Mouse (Mus musculus): Measurements from ENCODE around the gene Mrps21.
"Not testable (repeated sequence)": the region's sequence is repeated elsewhere in the genome, so short reads cannot be mapped to it uniquely, and the experiment has no call there.

Gene Mrps21

DNA sequence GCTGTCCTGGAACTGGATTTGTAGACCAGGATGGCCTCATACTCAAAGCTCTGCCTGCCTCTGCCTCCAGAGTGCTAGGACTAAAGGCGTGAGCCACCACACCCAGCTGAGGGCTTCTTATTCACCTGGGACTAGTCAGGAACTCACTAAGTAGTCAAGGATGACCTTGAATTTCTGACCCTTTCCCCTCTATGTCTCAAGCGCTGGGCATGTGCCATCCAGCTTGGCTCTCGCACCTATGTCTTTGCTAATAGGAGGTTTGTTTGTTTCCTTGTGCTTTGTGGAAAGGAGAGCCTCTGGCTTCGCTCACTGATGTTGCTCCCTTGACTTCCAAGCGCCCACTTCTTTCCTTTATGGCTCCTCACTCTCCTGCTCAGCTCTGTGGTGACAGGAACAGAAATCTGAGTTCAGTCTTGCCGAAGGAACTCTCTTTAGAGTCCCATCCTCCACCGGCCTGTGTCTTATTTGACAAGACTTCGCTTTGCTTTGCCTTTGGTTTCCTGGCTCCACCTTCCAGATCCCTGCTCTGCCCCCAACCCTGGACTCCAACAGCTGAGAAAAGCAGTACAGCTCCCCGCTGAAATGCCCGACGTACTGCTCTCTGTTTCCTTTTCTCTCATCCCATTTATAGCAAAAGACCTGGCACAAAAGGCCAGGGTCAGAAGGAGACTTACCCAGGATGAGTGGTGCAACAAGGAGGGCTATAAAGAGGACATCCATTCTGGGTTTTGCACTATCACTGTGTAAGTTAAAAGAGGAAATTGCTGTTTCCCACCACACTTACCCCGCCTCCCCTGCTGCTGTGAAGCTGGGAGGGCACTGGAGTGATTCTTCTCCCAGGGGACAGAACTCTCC, 20.1 kb upstream of the Mrps21 start, which contains the start of gene BC028528:
Gene BC028528 (minus strand): TSS at position 795 of the 855 bp plus-strand sequence.
- DNase-seq = no peak

DNA sequence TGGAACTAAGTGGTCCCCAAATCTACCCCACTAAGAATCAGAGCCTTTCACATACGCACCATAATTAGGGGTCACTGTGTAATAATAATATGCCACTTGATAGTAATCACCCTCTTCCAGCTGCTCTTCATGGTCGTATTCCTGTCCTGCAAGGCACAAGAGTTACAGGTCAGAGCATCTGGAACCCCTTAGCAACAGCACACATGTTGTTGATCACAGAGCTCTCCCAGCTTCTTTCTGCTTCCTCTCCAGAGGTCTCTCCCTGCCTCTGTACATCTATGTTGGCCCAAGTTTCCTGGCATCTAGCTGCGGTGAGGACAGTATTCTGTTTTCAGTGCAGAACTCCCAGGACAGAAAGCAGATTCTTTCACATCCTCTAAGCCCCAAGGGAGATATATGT, 18.3 kb upstream of the Mrps21 start:
- DNase-seq = no peak

DNA sequence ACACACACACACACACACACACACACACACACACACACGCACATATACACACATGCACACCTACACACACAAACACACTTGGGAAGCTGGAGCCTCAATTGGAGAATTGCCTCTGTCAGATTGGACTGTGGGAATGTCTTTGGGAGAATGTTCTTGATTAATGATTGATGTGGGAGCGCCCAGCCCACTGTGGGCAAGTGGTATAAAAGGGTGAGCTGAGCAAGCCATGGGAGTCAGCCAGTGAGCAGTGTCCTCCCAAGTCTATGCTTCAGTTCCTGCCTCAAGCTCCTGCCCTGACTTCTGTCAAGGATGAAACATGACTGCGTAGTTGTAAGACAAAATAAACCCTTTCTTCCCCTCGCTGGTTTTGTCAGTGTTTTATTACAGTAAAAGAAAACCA, 16.3 kb upstream of the Mrps21 start:
- DNase-seq = no peak

DNA sequence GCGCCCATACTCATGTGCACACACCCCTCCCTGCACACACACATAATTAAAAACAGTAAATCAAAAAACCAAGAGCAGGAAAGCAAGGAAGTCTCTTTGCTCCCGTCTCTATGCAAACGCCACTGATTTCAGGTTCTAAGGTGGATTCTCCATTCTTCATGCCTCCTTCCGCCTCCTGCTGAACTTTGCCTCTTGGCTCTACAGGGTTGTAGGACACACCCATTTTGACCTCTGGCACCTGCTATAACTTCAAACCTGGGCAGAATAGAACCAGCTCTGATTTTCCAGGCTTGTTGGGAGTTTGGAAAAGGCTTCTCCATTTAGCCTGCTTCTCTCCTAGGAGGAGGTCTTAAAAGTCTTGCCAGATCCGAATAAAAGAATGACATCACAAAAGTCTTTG, 13.1 kb upstream of the Mrps21 start:
- no peak for DNase-seq

DNA sequence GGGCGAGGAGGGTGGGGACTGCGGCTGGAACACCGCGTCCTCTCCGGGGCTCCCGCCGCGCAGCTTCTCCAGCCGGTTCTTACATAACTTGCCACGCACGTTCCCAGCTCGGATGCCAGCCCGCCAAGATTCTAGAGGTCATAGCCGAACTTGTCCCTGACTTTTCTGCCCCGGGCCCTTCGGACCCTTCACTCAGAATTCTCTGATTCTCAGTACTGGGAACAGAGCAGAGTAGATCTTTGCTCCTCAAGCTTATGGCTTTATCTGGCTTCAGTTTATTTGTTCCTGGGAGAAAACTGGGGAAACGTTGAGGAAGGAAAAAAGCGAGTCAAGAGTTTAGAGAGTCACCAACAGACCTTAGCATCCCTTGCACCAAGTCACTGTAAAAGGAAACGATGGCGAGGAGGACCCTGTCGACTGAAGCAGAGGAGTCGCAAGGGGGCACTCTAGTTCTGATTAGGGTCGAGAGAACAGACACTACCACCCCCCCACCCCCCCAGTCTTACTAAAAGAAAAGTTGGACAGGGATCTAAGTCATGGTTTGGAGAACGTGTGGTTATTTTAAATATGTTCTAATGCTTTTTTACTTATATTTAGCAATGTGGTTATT, 11.6 kb upstream of the Mrps21 start:
- peak; percentile 58 for DNase-seq

DNA sequence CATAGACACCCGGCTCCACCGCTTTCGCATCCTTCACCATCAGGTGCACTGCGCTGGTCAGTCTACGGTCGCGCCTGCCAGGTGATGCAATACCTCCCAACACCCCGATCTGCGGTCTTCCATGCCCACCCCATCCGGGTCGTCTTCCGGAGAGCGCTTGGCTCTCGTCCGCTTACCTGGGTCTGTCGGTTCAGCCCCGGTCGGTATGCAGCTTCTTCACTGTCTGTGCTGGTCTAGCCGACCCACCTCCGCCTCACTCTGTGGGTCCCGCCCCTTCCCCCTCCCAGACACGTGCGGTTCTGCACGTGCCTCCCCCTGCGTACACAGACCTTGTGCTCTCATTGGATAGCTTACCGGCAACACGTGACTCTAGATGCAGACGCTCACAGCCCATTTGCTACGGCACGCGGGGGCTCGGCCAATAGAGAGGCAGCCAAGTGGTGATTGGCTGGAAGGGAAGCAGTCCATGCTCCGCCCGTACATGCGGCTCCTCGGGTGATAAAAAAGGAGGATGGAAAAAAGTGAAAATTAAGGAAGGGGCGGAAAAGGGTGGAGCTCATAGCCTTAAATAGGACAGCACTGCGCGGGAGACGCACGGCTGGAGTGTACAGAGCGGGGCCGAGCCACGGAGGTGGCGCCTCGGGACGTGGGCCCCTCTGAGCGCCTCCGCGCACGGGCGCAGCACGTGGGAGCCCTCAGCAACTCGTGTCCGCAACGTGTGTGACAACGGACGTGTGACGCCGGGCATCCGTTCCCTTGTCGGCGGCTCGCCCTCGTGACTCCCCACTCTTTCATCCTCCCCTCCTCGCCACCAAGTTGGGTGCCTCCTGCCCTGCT, 10.9 kb upstream of the Mrps21 start, which contains the start of gene Ciart:
Gene Ciart (minus strand): TSS at position 273 of the 837 bp plus-strand sequence.
- peak; percentile 95 for DNase-seq

DNA sequence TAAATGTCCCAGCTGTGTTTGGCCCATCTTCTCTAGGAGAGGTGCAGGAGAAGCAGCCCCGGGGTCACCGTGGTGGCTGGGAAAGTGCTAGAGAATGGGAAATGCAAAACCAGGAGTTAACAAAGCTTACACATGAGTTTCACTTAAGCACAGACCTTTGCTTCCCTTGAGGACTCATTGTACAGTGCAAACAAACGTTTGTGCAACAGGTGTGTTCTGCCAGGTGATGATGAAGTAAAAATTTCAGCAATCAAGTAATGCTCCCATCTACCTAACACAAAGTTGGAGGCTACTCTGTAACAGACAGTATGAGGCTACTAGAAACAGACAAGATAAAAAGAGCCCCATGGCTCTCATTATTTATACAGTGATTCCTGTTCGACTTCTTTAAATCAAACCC, 7.7 kb upstream of the Mrps21 start:
- DNase-seq = no peak

DNA sequence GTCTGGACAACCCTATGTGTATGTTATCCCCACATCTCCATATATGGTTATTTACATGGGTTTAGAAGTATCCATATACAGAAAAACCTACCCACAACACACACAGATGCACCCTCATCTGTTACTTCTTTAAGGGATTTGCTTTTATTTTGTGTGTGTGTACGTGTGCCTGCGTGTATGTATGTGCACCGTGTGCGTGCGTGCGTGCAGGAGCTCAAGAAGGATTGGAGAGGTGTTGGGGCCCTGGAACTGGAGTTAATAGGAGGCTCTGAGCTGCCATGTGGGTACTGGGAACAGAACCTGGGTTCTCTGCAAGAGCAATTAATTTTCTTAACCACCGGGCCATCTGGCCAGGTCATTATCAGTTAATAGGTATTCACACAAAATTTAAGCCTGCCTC, 729 bp upstream of the Mrps21 start:
- DNase-seq = no peak

DNA sequence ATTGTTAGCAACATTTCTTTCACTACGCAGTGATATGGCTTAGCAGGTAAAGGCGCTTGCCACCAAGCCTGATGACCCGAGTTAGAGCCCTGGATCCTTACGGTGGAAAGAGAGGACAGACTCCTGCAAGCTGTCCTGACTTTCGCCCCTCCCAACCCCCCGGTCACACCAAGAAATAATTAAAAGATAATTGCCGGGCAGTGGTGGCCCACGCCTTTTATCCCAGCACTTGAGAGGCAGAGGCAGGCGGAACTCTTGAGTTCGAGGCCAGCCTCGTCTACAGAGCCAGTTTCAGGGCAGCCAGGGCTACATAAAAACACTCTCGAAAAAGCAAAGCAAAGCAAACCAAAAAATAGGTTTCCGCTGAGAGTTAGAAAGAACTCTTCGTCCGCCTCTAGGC, 343 bp downstream of the Mrps21 start:
- DNase-seq = no peak

DNA sequence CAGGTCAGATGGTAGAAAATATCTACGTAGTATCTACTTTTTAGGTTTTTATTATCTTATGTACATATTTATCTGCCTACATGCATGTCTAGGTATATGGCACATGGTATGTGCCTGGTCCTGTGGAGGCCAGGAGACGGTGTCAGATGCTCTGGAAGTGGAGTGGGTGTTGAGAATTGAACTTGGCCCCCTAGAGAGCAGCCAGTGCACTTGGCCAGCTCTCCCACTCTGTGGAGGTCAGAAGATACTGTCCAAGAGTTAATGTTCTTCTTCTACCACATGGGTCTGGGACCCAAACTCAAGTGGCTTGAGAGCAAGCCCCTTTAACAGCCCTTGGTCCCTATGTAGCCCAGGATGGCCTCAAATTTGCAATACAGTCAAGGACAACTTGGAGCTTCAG, 3.9 kb downstream of the Mrps21 start:
- no peak for DNase-seq

DNA sequence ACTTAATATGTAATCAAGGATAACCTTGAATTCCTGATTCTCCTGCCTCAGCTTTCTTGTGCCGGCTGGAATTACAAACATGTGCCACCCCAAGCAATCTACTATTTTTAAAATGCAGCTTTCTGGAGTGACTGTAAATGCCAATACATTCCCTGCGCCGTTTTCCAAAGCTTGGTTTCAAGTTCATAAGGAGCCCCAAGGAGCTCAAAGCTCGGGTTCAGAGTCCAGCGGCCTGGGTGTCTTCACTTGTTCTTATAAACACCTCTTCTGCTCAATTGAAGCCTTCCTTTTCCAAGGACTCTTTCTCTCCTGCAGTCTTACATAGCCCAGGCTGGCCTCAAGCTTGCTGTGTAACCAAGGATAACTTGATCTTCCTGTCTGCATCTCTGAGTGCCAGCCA, 5.2 kb downstream of the Mrps21 start:
- DNase-seq = no peak

DNA sequence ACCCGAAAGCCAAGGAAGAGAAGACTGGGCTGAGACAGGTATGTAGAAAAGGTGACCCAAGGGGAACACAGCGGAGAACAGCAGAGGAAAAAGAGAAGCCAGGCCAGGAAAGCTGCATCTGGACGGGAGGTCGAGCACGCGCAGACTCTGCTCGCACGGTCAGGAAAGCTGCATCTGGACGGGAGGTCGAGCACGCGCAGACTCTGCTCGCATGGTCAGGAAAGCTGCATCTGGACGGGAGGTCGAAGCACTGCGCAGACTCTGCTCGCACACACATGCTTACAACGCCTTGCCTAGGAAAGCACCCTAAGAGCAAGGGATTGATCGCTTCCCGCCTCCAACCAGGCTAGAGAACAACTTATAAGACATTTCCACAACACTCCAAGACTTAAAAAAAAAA, 5.7 kb downstream of the Mrps21 start:
- no peak for DNase-seq

DNA sequence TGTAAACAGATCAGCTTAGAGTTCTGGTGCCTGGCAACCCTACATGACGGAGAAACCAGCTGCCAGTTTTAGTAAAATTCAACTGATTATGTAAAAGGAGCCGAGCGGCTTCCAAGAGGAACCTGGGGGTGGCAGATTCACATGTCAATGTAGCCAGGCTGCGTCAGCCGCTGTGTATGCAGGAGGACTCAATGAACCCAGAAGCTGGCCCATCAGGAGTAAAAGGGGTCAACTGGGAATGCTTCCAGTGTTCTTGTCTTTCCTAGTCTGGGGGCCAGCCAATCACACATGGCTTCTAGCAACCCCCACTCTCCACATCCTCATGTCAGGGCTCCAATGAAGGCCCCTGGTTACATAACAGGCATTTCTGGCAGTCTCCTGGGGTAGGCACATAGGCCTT, 6.3 kb downstream of the Mrps21 start:
- peak; percentile 74 for DNase-seq

DNA sequence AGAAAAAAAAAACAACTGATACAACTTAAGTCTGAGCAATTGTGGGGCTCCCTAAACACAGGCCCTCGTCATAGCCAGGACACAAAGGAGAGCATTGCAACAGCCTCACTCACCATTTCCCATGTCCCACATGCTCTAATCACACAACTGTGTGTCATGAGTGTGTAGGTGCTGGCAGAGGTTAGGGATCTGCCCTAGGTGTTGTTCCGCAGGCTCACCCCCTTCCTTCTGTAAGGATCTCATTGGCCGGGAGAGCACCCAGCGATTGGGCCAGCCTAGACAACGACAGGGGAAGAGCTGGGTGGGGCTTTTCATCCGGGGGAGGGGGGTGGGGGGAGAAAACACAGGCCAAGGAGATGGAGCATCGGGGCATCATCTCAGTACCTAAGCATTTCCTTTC, 7.7 kb downstream of the Mrps21 start:
- DNase-seq = no peak

DNA sequence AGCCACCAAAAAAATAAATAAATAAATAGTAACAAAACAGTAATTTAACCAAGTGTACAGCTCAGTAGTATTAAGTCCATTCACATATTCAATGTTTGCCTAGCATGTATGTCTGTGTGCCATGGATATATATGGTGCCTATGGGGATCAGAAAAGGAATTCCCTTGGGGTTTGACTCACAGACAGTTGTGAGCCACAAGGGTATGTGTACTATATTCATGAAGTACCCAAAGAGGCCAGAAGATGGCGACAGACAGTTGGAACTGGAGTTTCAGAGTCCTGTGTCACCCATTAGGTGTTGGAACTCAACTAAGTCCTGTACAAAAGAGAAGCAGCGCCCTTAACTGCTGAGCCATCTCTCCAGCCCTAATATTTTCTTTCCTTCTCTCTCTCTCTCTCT, 9.5 kb downstream of the Mrps21 start:
- DNase-seq = no peak

DNA sequence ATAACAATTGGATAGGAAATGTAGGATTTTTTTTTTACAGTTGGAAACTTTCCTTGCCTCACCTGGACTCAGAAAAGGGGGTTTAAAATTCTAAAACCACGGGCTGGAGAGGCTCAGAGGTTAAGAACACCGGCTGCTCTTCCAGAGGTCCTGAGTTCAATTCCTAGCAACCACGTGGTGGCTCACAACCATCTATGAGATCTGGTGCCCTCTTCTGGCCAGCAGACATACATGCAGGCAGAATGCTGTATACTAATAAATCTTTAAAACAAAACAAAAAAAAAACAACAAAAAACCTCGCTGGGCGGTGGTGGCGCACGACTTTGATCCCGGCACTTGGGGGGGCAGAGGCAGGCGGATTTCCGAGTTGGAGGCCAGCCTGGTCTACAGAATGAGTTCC, 10.1 kb downstream of the Mrps21 start:
- DNase-seq = no peak

DNA sequence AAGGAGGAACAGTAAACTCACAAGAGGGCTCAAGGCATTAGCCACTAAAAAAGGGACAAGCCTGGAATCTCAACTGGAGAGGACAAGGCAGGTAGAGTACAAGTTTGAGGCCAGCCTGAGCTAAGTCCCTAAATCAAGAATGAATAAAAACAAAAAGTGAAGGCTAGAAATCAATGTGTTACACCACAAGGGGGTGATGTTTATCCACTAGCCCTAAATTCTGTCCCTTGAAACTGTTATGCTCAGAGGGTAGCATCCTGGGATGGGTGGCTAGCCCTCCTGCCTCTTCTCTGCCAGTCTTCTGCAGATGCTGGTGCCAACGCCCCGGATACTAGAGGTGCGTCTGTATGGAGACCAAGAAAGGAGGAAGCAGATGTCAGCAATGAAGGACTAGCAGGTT, 11.0 kb downstream of the Mrps21 start:
- DNase-seq = no peak

DNA sequence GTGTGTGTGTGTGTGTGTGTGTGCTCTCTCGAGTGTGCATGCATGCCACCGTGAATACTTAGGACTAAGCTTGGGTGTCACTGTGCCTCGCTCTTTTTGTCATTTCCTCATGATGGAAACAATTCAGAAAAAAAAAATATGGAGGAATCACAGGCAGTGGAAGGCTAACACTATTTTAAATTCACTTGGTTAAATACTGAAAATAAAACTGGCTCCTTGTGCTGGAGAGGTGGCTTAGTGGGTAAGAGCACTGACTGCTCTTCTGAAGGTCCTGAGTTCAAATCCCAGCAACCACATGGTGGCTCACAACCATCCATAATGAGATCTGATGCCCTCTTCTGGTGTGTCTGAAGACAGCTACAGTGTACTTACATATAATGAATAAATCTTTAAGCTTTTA, 13.0 kb downstream of the Mrps21 start:
- DNase-seq = not testable (repeated sequence)

DNA sequence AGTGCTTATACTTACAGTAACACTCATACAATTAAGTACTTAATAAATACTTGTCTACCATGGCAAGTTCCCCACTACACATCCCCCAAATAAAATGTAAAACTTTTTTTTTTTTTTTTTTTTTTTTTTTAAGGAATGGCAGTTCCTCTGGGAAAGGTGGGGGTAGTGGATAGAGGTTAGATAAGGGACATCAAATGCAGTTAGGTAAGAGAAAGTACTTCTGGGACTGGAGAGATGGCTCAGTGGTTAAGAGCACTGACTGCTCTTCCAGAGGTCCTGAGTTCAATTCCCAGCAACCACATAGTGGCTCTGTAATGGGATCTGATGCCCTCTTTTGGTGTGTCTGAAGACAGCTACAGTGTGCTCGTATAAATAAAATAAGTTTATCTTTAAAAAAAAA, 14.3 kb downstream of the Mrps21 start:
- not testable (repeated sequence) for DNase-seq

DNA sequence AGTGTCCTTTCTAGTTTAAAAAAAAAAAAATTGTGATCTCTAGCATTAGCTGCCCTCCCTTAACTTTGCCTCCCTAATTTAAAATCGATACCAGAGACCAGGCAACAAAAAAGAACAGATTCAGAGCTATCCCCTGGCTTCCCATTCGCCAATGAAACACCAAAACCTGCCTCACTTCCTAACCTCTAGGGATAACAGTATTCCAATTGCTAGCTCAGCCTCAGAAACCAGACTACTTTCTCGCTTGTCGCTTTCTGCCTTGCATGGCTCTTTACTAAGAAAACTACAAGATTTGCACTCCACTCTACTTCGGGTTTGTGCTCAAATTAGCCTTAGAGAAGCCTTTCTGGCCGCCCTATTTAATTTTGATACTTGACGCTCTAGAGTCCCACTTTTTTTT, 15.2 kb downstream of the Mrps21 start:
- DNase-seq = no peak

DNA sequence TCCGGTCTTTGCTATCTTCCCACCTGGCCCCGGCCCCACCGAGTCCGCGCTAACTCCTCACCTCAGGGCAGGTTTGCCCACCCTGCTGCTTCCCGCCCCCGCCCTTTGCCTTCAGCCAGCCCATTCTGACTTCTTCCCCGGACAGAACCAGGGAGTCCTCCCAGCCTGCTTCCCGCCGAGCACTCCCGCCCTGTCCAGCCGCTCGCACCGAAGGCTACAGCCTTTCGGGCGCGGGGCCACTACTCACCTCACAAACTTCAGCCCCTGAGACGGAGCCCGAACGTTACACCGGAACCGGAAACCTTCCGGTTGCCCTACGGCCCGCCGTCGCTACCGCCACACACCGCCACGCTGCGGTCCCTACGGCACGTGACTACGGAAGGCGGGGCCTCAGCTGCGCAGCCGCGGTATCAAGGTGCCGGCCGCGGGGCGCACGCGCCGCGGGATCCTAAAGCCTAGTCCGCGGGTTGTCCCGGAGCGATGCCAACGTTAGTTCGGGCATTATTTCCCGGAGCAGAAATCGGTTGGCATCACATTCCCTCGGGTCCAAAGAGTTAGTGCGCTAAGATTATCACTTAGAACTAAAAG, 15.7 kb downstream of the Mrps21 start, which contains the start of gene Prpf3:
Gene Prpf3 (minus strand): TSS at position 384 of the 588 bp plus-strand sequence.
- DNase-seq = peak; percentile 95

DNA sequence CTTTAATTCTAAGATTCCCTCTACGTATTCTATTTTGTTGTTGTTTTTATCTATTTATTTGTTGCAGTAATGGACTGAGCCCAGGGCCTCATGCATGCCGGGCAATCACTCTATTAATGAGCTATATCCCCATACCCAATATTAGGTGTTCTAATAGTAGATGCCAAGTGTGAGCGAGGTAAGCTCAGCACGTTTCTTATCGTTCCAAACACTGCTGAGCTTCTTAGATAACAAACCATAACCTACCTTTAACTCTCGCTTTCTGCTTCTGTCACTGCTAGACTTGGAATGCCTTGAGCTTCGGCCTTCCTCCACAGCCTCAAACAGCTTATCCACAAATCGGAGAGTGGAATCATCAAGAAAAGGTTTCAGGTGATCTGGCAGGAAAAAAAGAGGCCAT, 20.0 kb downstream of the Mrps21 start:
- DNase-seq = no peak

DNA sequence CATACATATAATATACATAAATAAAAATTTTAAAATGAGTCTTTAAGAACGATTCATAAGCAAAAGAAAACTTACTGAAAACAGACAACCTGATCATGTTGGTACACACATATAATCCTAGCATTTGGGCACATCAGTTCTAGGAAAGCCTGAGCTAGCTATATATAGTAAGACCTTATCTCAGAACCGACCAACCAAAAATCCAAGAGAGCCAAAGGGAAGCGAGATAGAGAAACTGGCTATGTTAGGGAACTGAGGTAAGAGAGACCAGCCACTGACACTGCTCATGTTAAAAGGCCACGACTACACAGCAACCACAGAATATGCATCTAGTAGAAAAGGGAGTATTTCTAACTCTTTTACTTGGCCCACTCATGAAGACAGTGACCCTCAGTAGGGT, 20.7 kb downstream of the Mrps21 start:
- no peak for DNase-seq
